Mouse (Mus musculus): ENCODE data around the gene Rbms3. TPM values are rescaled to one million over a fixed set of nuclear protein-coding genes. Genes with fewer than 3 reads are reported as not detected.

Rbms3 gene
- polyA plus RNA-seq, 1 experiment from 2014 or later: 38.3 TPM

- ATAC-seq (replicated peaks; ENCODE audit: extremely low read depth, insufficient read depth, low FRiP score): no peak
- 80% methylated on average over 3 of the region's 3 CpGs for WGBS
Observed at GRCm38 (mm10) chr9:116922561-116922960, 707.2 kb downstream of the Rbms3 start.

GRCm38 (mm10) chr9:116919441-116920019, 710.2 kb downstream of the Rbms3 start:
- Histone ChIP-seq H3K27me3 (ENCODE audit: control insufficient read depth, insufficient read depth, low read length) (no peaks in the 10 kb centered on the region), H3K9me3 (replicated peaks; ENCODE audit: control insufficient read depth, low read length) (no peaks in the 10 kb centered on the region), H3K4me3 (ENCODE audit: low read length) (no peak overlapping the region), H3K4me1 (ENCODE audit: control insufficient read depth, insufficient read depth, low read length) (no peaks in the 10 kb centered on the region), H3K9ac (ENCODE audit: low read length) (no peak overlapping the region), H3K36me3 (ENCODE audit: control insufficient read depth, insufficient read depth) (no peaks in the 10 kb centered on the region), H3K27ac (ENCODE audit: low read length) (no peak overlapping the region), H3K4me2 (ENCODE audit: low read depth, low read length) (no peak overlapping the region)
- no peak for ATAC-seq (replicated peaks; ENCODE audit: extremely low read depth, insufficient read depth, low FRiP score)
- WGBS: 65% methylated on average over 12 of the region's 12 CpGs

More at GRCm38 (mm10) chr9:116922561-116922960, 707.2 kb downstream of the Rbms3 start:
- H3K9ac ChIP-seq (ENCODE audit: low read length): no peak overlapping the region
- no peak overlapping the region for H3K27ac ChIP-seq (ENCODE audit: low read length)
- no peaks in the 10 kb centered on the region for H3K9me3 ChIP-seq (replicated peaks; ENCODE audit: control insufficient read depth, low read length)
- no peaks in the 10 kb centered on the region for H3K36me3 ChIP-seq (ENCODE audit: control insufficient read depth, insufficient read depth)
- no peaks in the 10 kb centered on the region for H3K27me3 ChIP-seq (ENCODE audit: control insufficient read depth, insufficient read depth, low read length)
- H3K4me1 ChIP-seq (ENCODE audit: control insufficient read depth, insufficient read depth, low read length): no peaks in the 10 kb centered on the region
- H3K4me3 ChIP-seq (ENCODE audit: low read length): no peak overlapping the region
- H3K4me2 ChIP-seq (ENCODE audit: low read depth, low read length): no peak overlapping the region

GRCm38 (mm10) chr9:116912493-116912847, 717.2 kb downstream of the Rbms3 start:
- Histone ChIP-seq H3K27ac (ENCODE audit: low read length) (no peak overlapping the region), H3K36me3 (ENCODE audit: control insufficient read depth, insufficient read depth) (no peaks in the 10 kb centered on the region), H3K27me3 (ENCODE audit: control insufficient read depth, insufficient read depth, low read length) (no peaks in the 10 kb centered on the region), H3K4me1 (ENCODE audit: control insufficient read depth, insufficient read depth, low read length) (peaks cover 4% of the 10 kb centered on the region; the same call in 1 of the 2 replicates), H3K9ac (ENCODE audit: low read length) (no peak overlapping the region), H3K4me3 (ENCODE audit: low read length) (no peak overlapping the region), H3K9me3 (replicated peaks; ENCODE audit: control insufficient read depth, low read length) (no peaks in the 10 kb centered on the region), H3K4me2 (ENCODE audit: low read depth, low read length) (no peak overlapping the region)
- 38% methylated on average over 3 of the region's 3 CpGs for WGBS
- no peak for ATAC-seq (replicated peaks; ENCODE audit: extremely low read depth, insufficient read depth, low FRiP score)

DNA sequence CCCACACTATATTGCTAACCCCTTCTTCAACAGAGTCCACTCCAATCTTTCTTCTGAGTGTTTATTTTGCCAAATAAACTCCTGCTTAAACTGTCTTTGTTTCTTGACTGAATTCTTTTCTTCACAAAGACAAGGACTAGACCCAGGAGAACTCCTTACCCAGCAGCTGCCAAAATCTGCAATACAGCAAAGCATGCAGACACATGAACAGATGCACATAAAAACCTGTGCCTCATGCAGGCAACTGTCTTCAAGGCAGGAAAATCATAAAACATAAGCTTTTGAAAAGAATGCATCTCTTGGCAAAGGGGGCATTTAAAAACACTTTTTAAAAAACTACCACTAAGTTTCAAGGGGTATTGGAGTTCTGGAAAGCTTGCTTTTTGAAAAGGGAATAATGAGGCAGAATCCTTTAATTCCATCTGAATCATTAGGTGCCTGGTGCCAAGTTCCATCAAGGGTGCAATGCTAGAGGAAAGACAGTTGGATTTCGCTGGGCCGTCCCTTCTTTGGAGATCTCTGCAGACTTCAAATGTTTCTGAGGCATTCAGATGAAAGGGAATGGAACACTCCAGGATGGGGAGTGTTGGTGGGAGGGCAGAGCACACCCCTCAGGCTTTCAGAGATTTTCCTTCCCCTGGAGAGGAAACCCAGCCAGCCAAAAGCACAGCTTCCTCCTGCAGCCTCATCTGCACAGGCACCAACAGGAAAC, 717.8 kb downstream of the Rbms3 start:
- Histone ChIP-seq H3K9ac (ENCODE audit: low read length) (no peak overlapping the region), H3K4me3 (ENCODE audit: low read length) (no peak overlapping the region), H3K27ac (ENCODE audit: low read length) (no peak overlapping the region), H3K4me2 (ENCODE audit: low read depth, low read length) (no peak overlapping the region), H3K4me1 (ENCODE audit: control insufficient read depth, insufficient read depth, low read length) (peaks cover 4% of the 10 kb centered on the region; the same call in 1 of the 2 replicates), H3K27me3 (ENCODE audit: control insufficient read depth, insufficient read depth, low read length) (no peaks in the 10 kb centered on the region), H3K36me3 (ENCODE audit: control insufficient read depth, insufficient read depth) (no peaks in the 10 kb centered on the region), H3K9me3 (replicated peaks; ENCODE audit: control insufficient read depth, low read length) (no peaks in the 10 kb centered on the region)
- WGBS: 48% methylated on average over 2 of the region's 2 CpGs
- ATAC-seq (replicated peaks; ENCODE audit: extremely low read depth, insufficient read depth, low FRiP score): no peak; the same call in 1 of the 2 replicates

- Histone ChIP-seq H3K36me3 (ENCODE audit: control insufficient read depth, insufficient read depth) (no peaks in the 10 kb centered on the region), H3K9ac (ENCODE audit: low read length) (no peak overlapping the region), H3K4me2 (ENCODE audit: low read depth, low read length) (no peak overlapping the region), H3K9me3 (replicated peaks; ENCODE audit: control insufficient read depth, low read length) (no peaks in the 10 kb centered on the region), H3K27ac (ENCODE audit: low read length) (no peak overlapping the region), H3K4me1 (ENCODE audit: control insufficient read depth, insufficient read depth, low read length) (peaks cover 4% of the 10 kb centered on the region; the same call in 1 of the 2 replicates), H3K27me3 (ENCODE audit: control insufficient read depth, insufficient read depth, low read length) (no peaks in the 10 kb centered on the region), H3K4me3 (ENCODE audit: low read length) (no peak overlapping the region)
- WGBS: 64% methylated on average over 4 of the region's 4 CpGs
- no peak for ATAC-seq (replicated peaks; ENCODE audit: extremely low read depth, insufficient read depth, low FRiP score)
Observed at GRCm38 (mm10) chr9:116909511-116909910, 720.2 kb downstream of the Rbms3 start.

DNA sequence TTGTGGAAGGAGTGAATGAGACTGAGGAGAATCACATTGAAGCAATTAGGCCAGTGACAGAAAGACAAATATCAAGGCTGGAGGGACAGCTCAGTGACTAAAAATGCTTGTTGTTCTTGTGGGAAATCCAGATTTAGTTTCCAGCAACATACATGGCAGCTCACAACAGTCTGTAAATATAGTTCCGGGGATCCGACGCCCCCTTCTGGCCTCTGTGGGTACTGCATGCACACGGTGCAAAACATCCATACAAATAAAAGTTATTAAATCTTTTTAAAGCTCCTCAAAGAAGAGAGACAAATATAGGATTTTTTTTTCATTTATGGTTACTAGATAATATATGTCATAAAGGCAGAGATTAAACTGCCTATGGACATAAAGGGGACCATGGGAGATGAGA, 722.8 kb downstream of the Rbms3 start:
- no peaks in the 10 kb centered on the region; the same call in 1 of the 2 replicates for H3K4me1 ChIP-seq (ENCODE audit: control insufficient read depth, insufficient read depth, low read length)
- H3K27me3 ChIP-seq (ENCODE audit: control insufficient read depth, insufficient read depth, low read length): no peaks in the 10 kb centered on the region
- ATAC-seq (replicated peaks; ENCODE audit: extremely low read depth, insufficient read depth, low FRiP score): no peak
- H3K4me2 ChIP-seq (ENCODE audit: low read depth, low read length): no peak overlapping the region
- H3K36me3 ChIP-seq (ENCODE audit: control insufficient read depth, insufficient read depth): no peaks in the 10 kb centered on the region
- no peaks in the 10 kb centered on the region for H3K9me3 ChIP-seq (replicated peaks; ENCODE audit: control insufficient read depth, low read length)
- no peak overlapping the region for H3K4me3 ChIP-seq (ENCODE audit: low read length)
- H3K9ac ChIP-seq (ENCODE audit: low read length): no peak overlapping the region
- WGBS: 59% methylated on average over 4 of the region's 4 CpGs
- no peak overlapping the region for H3K27ac ChIP-seq (ENCODE audit: low read length)

DNA sequence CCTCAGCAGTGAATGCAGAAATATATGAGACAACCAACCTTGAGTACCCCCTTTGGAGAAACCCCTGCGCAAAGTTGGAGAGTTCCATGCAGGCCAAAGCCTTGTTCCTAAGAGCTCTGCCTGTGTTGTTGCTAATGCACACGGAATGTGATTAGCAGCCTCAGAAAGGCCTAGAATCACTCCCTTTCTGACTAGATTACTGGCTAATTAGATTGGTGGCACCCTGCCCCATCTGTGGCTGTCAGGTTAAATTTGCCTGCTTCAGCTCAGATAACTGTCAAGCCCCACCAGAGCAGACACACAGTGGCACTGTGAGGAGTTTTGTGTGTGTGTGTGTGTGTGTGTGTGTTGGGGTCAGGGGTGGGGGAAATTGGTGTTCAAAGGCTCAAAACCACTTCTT, 724.1 kb downstream of the Rbms3 start:
- Histone ChIP-seq H3K4me1 (ENCODE audit: control insufficient read depth, insufficient read depth, low read length) (no peaks in the 10 kb centered on the region), H3K36me3 (ENCODE audit: control insufficient read depth, insufficient read depth) (no peaks in the 10 kb centered on the region), H3K27ac (ENCODE audit: low read length) (no peak overlapping the region), H3K4me3 (ENCODE audit: low read length) (no peak overlapping the region), H3K4me2 (ENCODE audit: low read depth, low read length) (no peak overlapping the region), H3K9ac (ENCODE audit: low read length) (no peak overlapping the region), H3K27me3 (ENCODE audit: control insufficient read depth, insufficient read depth, low read length) (no peaks in the 10 kb centered on the region), H3K9me3 (replicated peaks; ENCODE audit: control insufficient read depth, low read length) (no peaks in the 10 kb centered on the region)
- WGBS: 67% methylated on average over 2 of the region's 2 CpGs
- no peak for ATAC-seq (replicated peaks; ENCODE audit: extremely low read depth, insufficient read depth, low FRiP score)

- H3K27me3 ChIP-seq (ENCODE audit: control insufficient read depth, insufficient read depth, low read length): no peaks in the 10 kb centered on the region
- H3K4me3 ChIP-seq (ENCODE audit: low read length): no peak overlapping the region
- 0 out of 2 replicates have a peak, but pooled peaks cover 2% of the 10 kb centered on the region for H3K4me1 ChIP-seq (ENCODE audit: control insufficient read depth, insufficient read depth, low read length)
- WGBS: 65% methylated on average over 11 of the region's 11 CpGs
- H3K4me2 ChIP-seq (ENCODE audit: low read depth, low read length): no peak overlapping the region
- H3K9ac ChIP-seq (ENCODE audit: low read length): no peak overlapping the region
- ATAC-seq (replicated peaks; ENCODE audit: extremely low read depth, insufficient read depth, low FRiP score): no peak
- H3K9me3 ChIP-seq (replicated peaks; ENCODE audit: control insufficient read depth, low read length): no peaks in the 10 kb centered on the region
- no peaks in the 10 kb centered on the region for H3K36me3 ChIP-seq (ENCODE audit: control insufficient read depth, insufficient read depth)
- H3K27ac ChIP-seq (ENCODE audit: low read length): no peak overlapping the region
Observed at GRCm38 (mm10) chr9:116903304-116903993, 726.3 kb downstream of the Rbms3 start.

- H3K9ac ChIP-seq (ENCODE audit: low read length): no peak overlapping the region
- no peak for ATAC-seq (replicated peaks; ENCODE audit: extremely low read depth, insufficient read depth, low FRiP score)
- no peaks in the 10 kb centered on the region for H3K9me3 ChIP-seq (replicated peaks; ENCODE audit: control insufficient read depth, low read length)
- H3K4me1 ChIP-seq (ENCODE audit: control insufficient read depth, insufficient read depth, low read length): 0 out of 2 replicates have a peak, but pooled peaks cover 2% of the 10 kb centered on the region
- no peak overlapping the region for H3K27ac ChIP-seq (ENCODE audit: low read length)
- H3K36me3 ChIP-seq (ENCODE audit: control insufficient read depth, insufficient read depth): no peaks in the 10 kb centered on the region
- H3K27me3 ChIP-seq (ENCODE audit: control insufficient read depth, insufficient read depth, low read length): no peaks in the 10 kb centered on the region
- H3K4me2 ChIP-seq (ENCODE audit: low read depth, low read length): no peak overlapping the region
- H3K4me3 ChIP-seq (ENCODE audit: low read length): no peak overlapping the region
- WGBS: 60% methylated on average over 15 of the region's 15 CpGs
Observed at GRCm38 (mm10) chr9:116899403-116899802, 730.3 kb downstream of the Rbms3 start.
